Mouse (Mus musculus): ENCODE measurements around the gene Zfp652. TPM values are rescaled to one million over a fixed set of nuclear protein-coding genes. Genes with fewer than 3 reads are reported as not detected.

Zfp652 gene
- polyA plus RNA-seq, 1 experiment from 2014 or later = 13.6 TPM

- Histone ChIP-seq H3K9me3 (ENCODE audit: low read depth, low read length) (no peaks in the 10 kb centered on the region), H3K4me2 (peak overlapping the region; percentile 43), H3K27ac (ENCODE audit: low read depth) (no peak overlapping the region), H3K4me3 (ENCODE audit: low read depth, low read length) (no peak overlapping the region; the same call in 1 of the 2 replicates), H3K4me1 (ENCODE audit: insufficient read depth) (peaks cover 23% of the 10 kb centered on the region), H3K27me3 (ENCODE audit: insufficient read depth, low read length) (peaks cover 61% of the 10 kb centered on the region), H3K9ac (no peak overlapping the region), H3K36me3 (ENCODE audit: insufficient read depth) (no peaks in the 10 kb centered on the region)
- WGBS = 14% methylated on average over 18 of the region's 18 CpGs
- 0 out of 2 replicates have a peak, but pooled peaks have one; percentile 3 for ATAC-seq (ENCODE audit: insufficient read depth)
- no peak for DNase-seq
- no peak for TF ChIP-seq CTCF (IDR thresholded peaks at IDR 0.05; ENCODE audit: low read depth)
These were observed 121.2 kb downstream of the Zfp652 start for GRCm38 (mm10) chr11:95833631-95834142.

GRCm38 (mm10) chr11:95834143-95834667, 121.7 kb downstream of the Zfp652 start:
- WGBS = 5% methylated on average over 22 of the region's 22 CpGs
- TF ChIP-seq CTCF (IDR thresholded peaks at IDR 0.05; ENCODE audit: low read depth) = no peak
- no peak overlapping the region for H3K27ac ChIP-seq (ENCODE audit: low read depth)
- H3K9me3 ChIP-seq (ENCODE audit: low read depth, low read length) = no peaks in the 10 kb centered on the region
- peaks cover 23% of the 10 kb centered on the region for H3K4me1 ChIP-seq (ENCODE audit: insufficient read depth)
- H3K36me3 ChIP-seq (ENCODE audit: insufficient read depth) = no peaks in the 10 kb centered on the region
- DNase-seq = peak; percentile 62
- no peak overlapping the region for H3K9ac ChIP-seq
- H3K4me3 ChIP-seq (ENCODE audit: low read depth, low read length) = no peak overlapping the region; the same call in 1 of the 2 replicates
- peaks cover 56% of the 10 kb centered on the region for H3K27me3 ChIP-seq (ENCODE audit: insufficient read depth, low read length)
- ATAC-seq (ENCODE audit: insufficient read depth) = 0 out of 2 replicates have a peak, but pooled peaks have one; percentile 5
- peak overlapping the region; percentile 43 for H3K4me2 ChIP-seq

- Histone ChIP-seq H3K4me2 (peak overlapping the region; percentile 43), H3K27ac (ENCODE audit: low read depth) (no peak overlapping the region), H3K27me3 (ENCODE audit: insufficient read depth, low read length) (peaks cover 47% of the 10 kb centered on the region), H3K36me3 (ENCODE audit: insufficient read depth) (no peaks in the 10 kb centered on the region), H3K9me3 (ENCODE audit: low read depth, low read length) (no peaks in the 10 kb centered on the region), H3K4me3 (ENCODE audit: low read depth, low read length) (no peak overlapping the region), H3K9ac (no peak overlapping the region), H3K4me1 (ENCODE audit: insufficient read depth) (peaks cover 23% of the 10 kb centered on the region)
- ATAC-seq (ENCODE audit: insufficient read depth) = no peak
- DNase-seq = peak; percentile 38
- 13% methylated on average over 15 of the region's 15 CpGs for WGBS
- TF ChIP-seq CTCF (IDR thresholded peaks at IDR 0.05; ENCODE audit: low read depth) = no peak
These were observed 122.6 kb downstream of the Zfp652 start for GRCm38 (mm10) chr11:95834742-95835710.

- no peaks in the 10 kb centered on the region for H3K9me3 ChIP-seq (ENCODE audit: low read depth, low read length)
- ATAC-seq (ENCODE audit: insufficient read depth) (no peak), DNase-seq (no peak)
- TF ChIP-seq CTCF (IDR thresholded peaks at IDR 0.05; ENCODE audit: low read depth) = no peak
- H3K27ac ChIP-seq (ENCODE audit: low read depth) = no peak overlapping the region
- no peak overlapping the region for H3K9ac ChIP-seq
- H3K36me3 ChIP-seq (ENCODE audit: insufficient read depth) = no peaks in the 10 kb centered on the region
- no peak overlapping the region for H3K4me3 ChIP-seq (ENCODE audit: low read depth, low read length)
- H3K4me1 ChIP-seq (ENCODE audit: insufficient read depth) = peaks cover 23% of the 10 kb centered on the region
- WGBS = 29% methylated on average over 6 of the region's 6 CpGs
- H3K27me3 ChIP-seq (ENCODE audit: insufficient read depth, low read length) = peaks cover 39% of the 10 kb centered on the region
- H3K4me2 ChIP-seq = no peak overlapping the region
These were observed 123.4 kb downstream of the Zfp652 start for GRCm38 (mm10) chr11:95835832-95836231.

GRCm38 (mm10) chr11:95836433-95836832, 124.0 kb downstream of the Zfp652 start:
- Histone ChIP-seq H3K4me2 (peak overlapping the region; percentile 29; the same call in 1 of the 2 replicates), H3K9me3 (ENCODE audit: low read depth, low read length) (no peaks in the 10 kb centered on the region), H3K36me3 (ENCODE audit: insufficient read depth) (no peaks in the 10 kb centered on the region), H3K9ac (no peak overlapping the region), H3K4me1 (ENCODE audit: insufficient read depth) (peaks cover 23% of the 10 kb centered on the region), H3K27me3 (ENCODE audit: insufficient read depth, low read length) (peaks cover 33% of the 10 kb centered on the region), H3K4me3 (ENCODE audit: low read depth, low read length) (no peak overlapping the region), H3K27ac (ENCODE audit: low read depth) (peak overlapping the region; percentile 69)
- 47% methylated on average over 6 of the region's 6 CpGs for WGBS
- TF ChIP-seq CTCF (IDR thresholded peaks at IDR 0.05; ENCODE audit: low read depth) = no peak
- DNase-seq = no peak
- no peak for ATAC-seq (ENCODE audit: insufficient read depth)

- Histone ChIP-seq H3K4me2 (peak within 1 kb of the TSS; percentile 29), H3K36me3 (ENCODE audit: insufficient read depth) (no peaks in the 10 kb centered on the region), H3K4me1 (ENCODE audit: insufficient read depth) (peaks cover 23% of the 10 kb centered on the region), H3K27me3 (ENCODE audit: insufficient read depth, low read length) (peaks cover 27% of the 10 kb centered on the region), H3K9me3 (ENCODE audit: low read depth, low read length) (no peaks in the 10 kb centered on the region), H3K9ac (0 out of 2 replicates have a peak within 1 kb of the TSS, but pooled peaks have one; percentile 10), H3K27ac (ENCODE audit: low read depth) (peak within 1 kb of the TSS; percentile 69), H3K4me3 (ENCODE audit: low read depth, low read length) (no peak within 1 kb of the TSS)
- ATAC-seq (ENCODE audit: insufficient read depth) = peak; percentile 73
- TF ChIP-seq CTCF (IDR thresholded peaks at IDR 0.05; ENCODE audit: low read depth) = no peak
- 27% methylated on average over 10 of the region's 10 CpGs for WGBS
- peak; percentile 97 for DNase-seq
These were observed 124.6 kb downstream of the Zfp652 start, which contains the start of gene Gngt2 for GRCm38 (mm10) chr11:95837059-95837458. TSS of gene Gngt2 (plus strand) at chr11:95837216.

Data from lung, embryonic 14.5 days (tissue).